In genomic region chr12:70247683-70248474, GRCm38 (mm10) we compare ENCODE assay signal across 11 mouse cellular contexts. TPM values are rescaled to one million over a fixed set of nuclear protein-coding genes. Genes with fewer than 3 reads are reported as not detected.
DNase-seq lines count a peak whose midpoint lies in the region; ATAC-seq and TF ChIP-seq lines count a peak whose summit lies in the region.
"Had no signal": no experiment of that assay in that cellular context is flagged by ENCODE, and none has a peak within 500 bp of the region (broad histone marks: within the 10 kb centered on the region; RNA-seq: fewer than 3 reads in every experiment).

No protein-coding gene starts in this region.

- no peaks in the 10 kb centered on the region for H3K36me3 ChIP-seq in heart, embryonic 11.5 days (ENCODE audit: control insufficient read depth, insufficient read depth, low read length)
- peaks cover 17% of the 10 kb centered on the region; the same call in 1 of the 2 replicates for H3K36me3 ChIP-seq in midbrain, embryonic 10.5 days
- H3K36me3 ChIP-seq in midbrain, postnatal 0 days (ENCODE audit: insufficient read depth, low read length): peaks cover 9% of the 10 kb centered on the region; the same call in 1 of the 2 replicates
- no peaks in the 10 kb centered on the region for H3K36me3 ChIP-seq in hindbrain, embryonic 16.5 days (ENCODE audit: control insufficient read depth, insufficient read depth, low read length)
- H3K36me3 ChIP-seq in liver, embryonic 11.5 days (ENCODE audit: control insufficient read depth, insufficient read depth, low read length): no peaks in the 10 kb centered on the region
- H3K36me3 ChIP-seq in limb, embryonic 10.5 days: no peaks in the 10 kb centered on the region

- H3K4me2 ChIP-seq in heart, embryonic 11.5 days: no peak overlapping the region
- no peak overlapping the region for H3K4me2 ChIP-seq in midbrain, postnatal 0 days (ENCODE audit: low read depth, low read length, poor library complexity, severe bottlenecking)
- no peak overlapping the region for H3K4me2 ChIP-seq in hindbrain, embryonic 16.5 days (ENCODE audit: low read length)
- no peak overlapping the region for H3K4me2 ChIP-seq in liver, embryonic 11.5 days

- 50% methylated on average over 15 of the region's 15 CpGs for WGBS in heart, embryonic 11.5 days (ENCODE audit: insufficient replicate concordance)
- 49% methylated on average over 15 of the region's 15 CpGs for WGBS in midbrain, embryonic 10.5 days
- 34% methylated on average over 15 of the region's 15 CpGs for WGBS in midbrain, postnatal 0 days
- WGBS in hindbrain, embryonic 16.5 days: 26% methylated on average over 15 of the region's 15 CpGs
- WGBS in liver, embryonic 11.5 days: 68% methylated on average over 15 of the region's 15 CpGs
- WGBS in limb, embryonic 10.5 days: 70% methylated on average over 15 of the region's 15 CpGs

- H3K27me3 ChIP-seq in heart, embryonic 11.5 days (ENCODE audit: control insufficient read depth, insufficient read depth, low read length): no peaks in the 10 kb centered on the region
- H3K27me3 ChIP-seq in midbrain, embryonic 10.5 days (ENCODE audit: low read depth, poor library complexity, severe bottlenecking): no peaks in the 10 kb centered on the region
- H3K27me3 ChIP-seq in midbrain, postnatal 0 days (ENCODE audit: insufficient read depth, low read length): no peaks in the 10 kb centered on the region
- H3K27me3 ChIP-seq in hindbrain, embryonic 16.5 days (replicated peaks; ENCODE audit: control insufficient read depth, insufficient read depth, low read length): no peaks in the 10 kb centered on the region
- no peaks in the 10 kb centered on the region for H3K27me3 ChIP-seq in liver, embryonic 11.5 days (replicated peaks; ENCODE audit: control insufficient read depth, insufficient read depth, low read length)
- H3K27me3 ChIP-seq in limb, embryonic 10.5 days (ENCODE audit: low read depth, poor library complexity, severe bottlenecking): no peaks in the 10 kb centered on the region

- no peak for ATAC-seq in heart, embryonic 11.5 days (replicated peaks; ENCODE audit: insufficient number of reproducible peaks, low FRiP score, low TSS enrichment)
- no peak for ATAC-seq in midbrain, postnatal 0 days (ENCODE audit: low FRiP score)
- ATAC-seq in hindbrain, embryonic 16.5 days: peak; percentile 58; the same call in 1 of the 2 replicates
- ATAC-seq in liver, embryonic 11.5 days (replicated peaks; ENCODE audit: low FRiP score): no peak

- H3K9me3 ChIP-seq in heart, embryonic 11.5 days (replicated peaks; ENCODE audit: control insufficient read depth, low read length): no peaks in the 10 kb centered on the region
- H3K9me3 ChIP-seq in midbrain, embryonic 10.5 days (replicated peaks): no peaks in the 10 kb centered on the region
- no peaks in the 10 kb centered on the region for H3K9me3 ChIP-seq in midbrain, postnatal 0 days (ENCODE audit: low read length)
- no peaks in the 10 kb centered on the region for H3K9me3 ChIP-seq in hindbrain, embryonic 16.5 days (ENCODE audit: control insufficient read depth, low read length)
- H3K9me3 ChIP-seq in liver, embryonic 11.5 days (ENCODE audit: control insufficient read depth, low read length): no peaks in the 10 kb centered on the region
- no peaks in the 10 kb centered on the region for H3K9me3 ChIP-seq in limb, embryonic 10.5 days (replicated peaks)

- H3K9ac ChIP-seq in heart, embryonic 11.5 days (ENCODE audit: low read depth, low read length): no peak overlapping the region
- H3K9ac ChIP-seq in midbrain, postnatal 0 days (replicated peaks; ENCODE audit: low read length, poor library complexity, severe bottlenecking): no peak overlapping the region
- no peak overlapping the region for H3K9ac ChIP-seq in hindbrain, embryonic 16.5 days (ENCODE audit: low read depth, low read length)
- H3K9ac ChIP-seq in liver, embryonic 11.5 days (ENCODE audit: low read depth, low read length): no peak overlapping the region

- intact Hi-C loops in heart, postnatal 14 days (cut with DNase I): no loop called here

- 0 out of 2 replicates have a peak overlapping the region, but pooled peaks have one; percentile 1 for H3K27ac ChIP-seq in heart, embryonic 11.5 days (ENCODE audit: low read depth, low read length)
- peak overlapping the region; percentile 85 for H3K27ac ChIP-seq in midbrain, embryonic 10.5 days (replicated peaks)
- no peak overlapping the region for H3K27ac ChIP-seq in midbrain, postnatal 0 days (ENCODE audit: low read depth, low read length)
- H3K27ac ChIP-seq in hindbrain, embryonic 16.5 days (ENCODE audit: low read depth, low read length): peak overlapping the region; percentile 36
- no peak overlapping the region for H3K27ac ChIP-seq in liver, embryonic 11.5 days (ENCODE audit: low read depth, low read length)
- no peak overlapping the region for H3K27ac ChIP-seq in limb, embryonic 10.5 days
- H3K27ac ChIP-seq: stomach, postnatal 0 days had no signal

- DNase-seq in heart, postnatal 14 days: no peak
- peak; percentile 22 for DNase-seq in midbrain, embryonic 10.5 days (ENCODE audit: low spot score)
- no peak for DNase-seq in midbrain, postnatal 0 days (ENCODE audit: low spot score)
- DNase-seq in liver, embryonic 11.5 days (ENCODE audit: low spot score): no peak
- DNase-seq in limb, embryonic 10.5 days (ENCODE audit: low spot score): no peak
- DNase-seq in kidney, adult 9 months: no peak
- DNase-seq: liver had no signal

- no peak overlapping the region for H3K4me3 ChIP-seq in heart, embryonic 11.5 days (ENCODE audit: low read depth, low read length)
- no peak overlapping the region for H3K4me3 ChIP-seq in midbrain, embryonic 10.5 days
- H3K4me3 ChIP-seq in midbrain, postnatal 0 days (ENCODE audit: low read depth, low read length): no peak overlapping the region
- no peak overlapping the region for H3K4me3 ChIP-seq in hindbrain, embryonic 16.5 days (ENCODE audit: low read length)
- no peak overlapping the region for H3K4me3 ChIP-seq in liver, embryonic 11.5 days (ENCODE audit: low read depth, low read length)
- no peak overlapping the region for H3K4me3 ChIP-seq in limb, embryonic 10.5 days

- no peak for TF ChIP-seq CTCF in midbrain, postnatal 0 days (IDR thresholded peaks at IDR 0.05)

- H3K4me1 ChIP-seq in heart, embryonic 11.5 days (ENCODE audit: control insufficient read depth, insufficient read depth, low read length): peaks cover 30% of the 10 kb centered on the region
- peaks cover 55% of the 10 kb centered on the region for H3K4me1 ChIP-seq in midbrain, embryonic 10.5 days
- H3K4me1 ChIP-seq in midbrain, postnatal 0 days (ENCODE audit: insufficient read depth, low read length): no peaks in the 10 kb centered on the region
- no peaks in the 10 kb centered on the region; the same call in 1 of the 2 replicates for H3K4me1 ChIP-seq in hindbrain, embryonic 16.5 days (ENCODE audit: control insufficient read depth, insufficient read depth, low read depth, low read length)
- no peaks in the 10 kb centered on the region for H3K4me1 ChIP-seq in liver, embryonic 11.5 days (replicated peaks; ENCODE audit: control insufficient read depth, insufficient read depth, low read length)
- H3K4me1 ChIP-seq in limb, embryonic 10.5 days: peaks cover 17% of the 10 kb centered on the region

RNA-seq across cellular contexts. Expression of gene Pygl, which starts 16.6 kb away (rescaled TPM):
- polyA plus RNA-seq in heart, embryonic 11.5 days (2014; fragmentation: Nextera tagmentation; extraction: Ambion mirVana): 34.7 and 42.3 TPM in 2 replicates
- total RNA-seq in heart, postnatal 14 days (2021): 1 to 10 TPM; 5.9 to 8.3 TPM
- polyA plus RNA-seq in midbrain, embryonic 10.5 days (2016; fragmentation: Nextera tagmentation; extraction: Ambion mirVana): 9.7 and 10.9 TPM in 2 replicates
- total RNA-seq in midbrain, postnatal 0 days (2014; rRNA removed): 10.7 and 12.4 TPM in 2 replicates
- polyA plus RNA-seq in midbrain, postnatal 0 days (2015; fragmentation: Nextera tagmentation; extraction: Ambion mirVana): 8.9 TPM in 2 replicates
- 9.6 and 9.9 TPM in 2 replicates for polyA plus RNA-seq in hindbrain, embryonic 16.5 days (2015; fragmentation: Nextera tagmentation; extraction: Ambion mirVana)
- 29.8 and 36.2 TPM in 2 replicates for polyA plus RNA-seq in liver, embryonic 11.5 days (2014; fragmentation: Nextera tagmentation; extraction: Ambion mirVana)
- 5.4 and 5.5 TPM in 2 replicates for polyA plus RNA-seq in limb, embryonic 10.5 days (2016; fragmentation: Nextera tagmentation; extraction: Ambion mirVana)
- polyA plus RNA-seq: C2C12 had no signal

Comparison
In these comparisons a context has a peak if more than half of its experiments do, and no peak if none do; other contexts are left out.
1. H3K27ac ChIP-seq: peak in heart, embryonic 11.5 days (single experiment), midbrain, embryonic 10.5 days (single experiment) and hindbrain, embryonic 16.5 days (single experiment); none in midbrain, postnatal 0 days (single experiment), liver, embryonic 11.5 days (single experiment) and limb, embryonic 10.5 days (single experiment).